Mouse (Mus musculus) right cerebral cortex, postnatal 10 days (tissue): ENCODE data around the gene Cyb5b.

Source experiments
- DNase-seq, 2 experiments: peaks; one replicate each; pipeline ENCODE4 v3.0.0; 2021; ENCODE audit warnings: low spot score in 2 of 2

Gene Cyb5b

DNA sequence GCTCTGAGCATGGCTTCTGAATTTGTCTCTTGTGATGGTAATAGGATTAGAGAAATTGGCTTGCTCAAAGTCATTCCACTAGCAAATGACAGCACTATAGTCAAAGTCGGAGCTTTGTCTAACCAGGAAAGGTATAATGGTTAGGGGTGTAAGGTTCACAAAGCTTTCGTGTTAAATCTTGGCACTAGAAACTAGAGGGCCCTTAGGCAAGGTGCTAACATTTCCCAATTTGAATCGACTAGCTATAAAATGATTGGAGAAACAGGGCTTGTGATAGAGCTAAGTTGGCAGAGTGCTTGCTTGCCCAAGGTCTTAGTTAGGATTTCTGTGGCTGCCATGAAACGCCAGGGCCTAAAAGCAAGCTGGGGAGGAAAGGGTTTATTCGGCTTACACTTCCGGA lies 20.4 kb upstream of the Cyb5b start:
- no peak for DNase-seq

DNA sequence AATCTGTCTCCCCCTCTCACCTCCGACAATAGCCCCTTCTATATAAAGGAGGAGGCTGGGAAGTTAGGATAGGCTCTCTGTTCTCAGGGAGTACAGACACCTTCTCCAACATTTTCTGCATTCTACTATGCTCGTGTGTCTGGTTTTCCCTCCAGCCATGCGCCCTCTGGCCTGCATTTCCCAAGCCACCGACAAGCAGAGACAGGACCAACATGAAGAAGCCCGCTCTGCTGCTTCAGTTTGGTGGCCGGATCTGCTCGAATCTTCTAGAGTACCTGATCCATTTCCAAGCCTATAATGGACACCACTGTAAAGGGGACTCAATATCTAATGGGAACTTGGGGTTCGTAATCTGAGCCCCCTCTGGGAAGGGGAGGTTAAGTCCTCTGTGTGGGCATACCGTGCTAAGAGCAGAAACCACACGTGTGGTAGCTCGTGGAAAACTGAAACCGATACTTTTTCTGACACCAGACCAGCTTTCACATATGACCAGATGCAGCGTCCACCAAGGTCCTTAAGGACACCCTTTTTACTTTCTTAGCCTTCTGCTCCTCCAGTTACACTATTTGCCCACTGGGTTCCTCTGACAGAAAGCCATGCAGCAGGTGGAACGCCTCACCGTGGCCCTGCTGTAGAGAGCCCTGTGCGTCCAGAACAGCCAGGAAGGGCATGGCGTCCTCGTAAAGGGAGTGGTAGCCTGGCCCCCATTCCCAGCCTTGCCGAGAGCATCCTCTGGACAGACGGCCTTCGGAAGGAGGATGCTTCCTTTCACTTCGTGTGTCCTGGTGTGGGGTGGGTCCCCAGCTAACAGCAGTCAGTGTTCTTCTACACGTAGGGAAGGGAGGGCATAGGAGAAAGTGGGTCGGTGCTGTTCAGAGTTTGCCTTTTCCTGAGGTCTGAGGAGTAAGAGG lies 17.6 kb upstream of the Cyb5b start:
- no peak for DNase-seq

DNA sequence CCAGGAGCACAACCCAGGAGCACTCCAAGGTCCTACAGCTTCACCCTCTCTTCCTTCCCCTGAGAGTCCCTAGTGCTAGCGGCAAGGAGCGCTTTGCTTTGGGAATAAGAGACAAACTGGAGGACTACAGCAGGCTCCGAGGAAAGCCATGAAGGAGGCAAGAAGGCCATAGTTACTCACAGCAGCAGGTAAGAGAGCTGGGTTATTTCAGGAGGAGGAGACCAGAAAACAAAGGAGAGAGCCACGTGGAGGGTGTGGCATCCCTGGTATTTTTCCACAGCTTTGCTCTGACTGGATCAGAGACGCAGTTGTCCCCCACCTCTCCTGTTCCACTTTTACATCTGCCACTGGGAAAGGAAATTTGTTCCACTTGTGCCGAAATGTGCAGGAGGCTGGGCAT lies 16.6 kb upstream of the Cyb5b start:
- DNase-seq = no peak

DNA sequence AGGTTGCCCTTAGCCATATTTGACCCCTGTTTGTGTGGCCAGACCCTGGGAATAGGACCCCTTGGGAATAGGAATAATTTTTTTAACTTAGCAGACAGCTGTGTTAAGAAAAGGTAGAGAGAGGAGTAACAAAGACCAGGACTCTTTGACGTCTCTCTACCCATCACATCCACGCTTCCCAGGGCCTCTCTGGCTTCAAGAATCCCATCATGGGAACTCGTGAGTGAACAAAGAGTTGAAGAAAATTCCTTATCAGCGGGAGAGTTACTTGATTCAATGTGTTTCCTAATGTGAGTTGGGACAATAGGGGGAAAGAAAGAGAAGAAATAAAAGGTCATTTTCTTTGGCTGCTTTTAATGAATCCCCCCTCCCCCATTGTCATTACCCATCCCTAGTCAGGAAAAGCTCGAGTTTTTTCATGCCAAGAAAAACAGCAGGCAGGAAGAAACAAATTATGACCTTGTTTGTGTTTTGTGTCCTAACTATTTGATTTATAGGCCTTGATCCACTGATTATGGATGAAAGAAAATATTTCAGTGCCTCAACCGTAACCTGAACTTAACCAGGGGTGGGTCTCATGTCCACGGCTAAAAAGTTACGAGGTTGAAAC lies 14.3 kb upstream of the Cyb5b start:
- no peak for DNase-seq

DNA sequence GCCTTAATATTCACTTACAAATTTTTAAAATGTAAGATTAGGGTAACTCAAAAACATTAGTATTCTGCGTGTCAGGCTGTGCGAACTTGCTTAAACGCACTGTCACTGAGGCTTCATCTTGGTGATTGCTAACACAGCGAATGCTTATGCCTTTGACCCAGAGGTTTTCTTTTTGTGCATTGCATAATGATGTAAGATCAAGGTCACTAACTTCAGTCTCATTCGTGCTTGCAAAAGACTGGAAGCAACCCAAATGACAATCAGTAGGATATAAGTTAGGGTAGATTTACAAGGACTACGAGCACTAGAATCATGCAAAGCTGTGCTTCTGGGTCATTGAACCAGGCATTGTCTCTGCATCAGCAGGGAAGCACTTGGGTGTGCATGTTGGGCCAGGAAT lies 12.8 kb upstream of the Cyb5b start:
- DNase-seq = no peak

DNA sequence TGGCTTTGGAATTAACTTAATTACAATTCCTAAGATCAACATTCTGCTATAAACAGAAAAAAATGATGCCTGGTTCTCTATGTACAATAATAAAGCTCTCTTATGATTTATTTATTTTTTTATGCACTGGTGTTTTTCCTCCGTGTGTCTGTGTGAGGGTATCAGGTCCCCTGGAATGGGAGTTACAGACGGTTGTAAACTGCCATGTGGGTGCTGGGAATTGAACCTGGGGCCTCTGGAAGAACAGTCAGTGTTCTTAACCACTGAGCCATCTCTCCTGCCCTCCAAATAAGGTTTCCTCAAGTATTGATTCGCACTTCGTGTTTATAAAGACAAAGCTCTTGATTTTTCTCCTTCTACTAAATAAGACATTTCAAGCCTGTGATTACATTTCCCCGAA lies 12.1 kb upstream of the Cyb5b start:
- DNase-seq = no peak

DNA sequence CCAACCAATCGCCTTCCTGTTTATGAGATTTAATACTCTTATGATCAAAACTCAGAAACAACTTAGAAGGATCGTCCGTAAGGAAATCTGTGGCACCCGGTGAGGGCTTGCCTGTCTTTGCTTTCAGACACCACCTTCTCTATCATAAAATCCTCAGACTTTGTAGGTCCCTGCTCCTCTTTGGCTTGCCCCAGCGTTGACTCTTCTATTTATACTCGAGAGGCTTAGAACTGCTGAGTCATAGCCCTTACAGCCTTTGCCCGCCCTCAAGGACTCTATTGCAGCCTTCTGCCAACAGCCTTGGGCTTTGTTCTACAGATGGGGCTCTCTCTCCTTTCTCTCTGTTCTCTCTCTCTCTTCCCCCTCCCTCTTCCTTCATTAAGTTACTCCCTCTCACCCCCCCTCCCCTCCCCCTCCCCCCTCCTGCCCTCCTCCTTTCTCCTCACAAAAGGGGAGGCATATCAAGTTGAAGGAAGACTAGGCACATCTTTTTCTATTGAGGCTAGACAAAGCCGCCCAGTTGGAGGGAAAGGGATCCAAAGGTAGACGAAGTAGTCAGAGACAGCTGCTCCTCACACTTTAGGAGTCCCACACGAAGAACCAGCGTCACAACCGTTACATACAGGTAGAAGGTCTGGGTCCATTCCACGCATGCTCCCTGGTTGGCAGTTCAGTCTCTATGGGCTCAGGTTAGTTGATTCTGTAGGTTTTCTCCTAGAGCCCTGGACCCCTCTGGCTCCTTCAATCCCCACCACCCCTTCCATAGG lies 10.6 kb upstream of the Cyb5b start:
- DNase-seq = no peak

DNA sequence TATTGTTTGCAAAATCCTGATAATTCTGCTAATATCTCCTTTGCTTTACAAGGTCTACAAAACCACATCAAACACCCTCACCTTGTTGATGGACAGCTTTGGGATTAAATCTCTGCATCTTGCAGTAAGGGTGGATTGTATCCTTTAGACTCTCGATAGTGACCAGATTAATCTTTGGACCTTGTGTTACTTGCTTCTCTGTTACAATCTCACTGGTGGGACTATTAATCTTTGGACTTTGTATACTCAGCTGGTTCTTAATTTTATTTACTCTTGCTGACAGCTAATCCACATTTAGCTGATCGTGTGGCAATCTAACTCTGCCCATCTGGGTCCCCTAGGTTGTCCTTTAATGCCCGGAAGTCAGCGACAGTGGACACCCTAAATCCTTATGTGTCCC lies 7.9 kb upstream of the Cyb5b start:
- DNase-seq = no peak

DNA sequence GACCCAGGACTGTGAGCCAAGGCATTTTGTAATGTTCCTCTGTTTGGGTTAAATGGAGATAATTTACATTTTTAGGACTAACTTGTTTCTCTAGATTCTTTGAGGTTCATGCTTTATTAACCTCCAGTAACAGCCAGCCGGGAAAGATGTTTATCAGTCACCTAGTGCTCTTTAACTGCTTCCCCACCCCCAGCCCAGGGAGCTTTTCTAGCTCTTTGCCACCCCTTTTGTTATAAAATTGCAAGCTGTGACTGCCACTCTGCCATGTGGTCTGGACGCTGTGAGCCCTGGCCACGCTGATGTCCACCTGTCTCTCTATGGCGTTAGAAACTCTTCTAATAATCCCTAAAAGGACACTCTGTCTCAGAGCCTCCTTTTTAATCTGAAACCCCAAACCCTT lies 6.9 kb upstream of the Cyb5b start:
- no peak for DNase-seq

DNA sequence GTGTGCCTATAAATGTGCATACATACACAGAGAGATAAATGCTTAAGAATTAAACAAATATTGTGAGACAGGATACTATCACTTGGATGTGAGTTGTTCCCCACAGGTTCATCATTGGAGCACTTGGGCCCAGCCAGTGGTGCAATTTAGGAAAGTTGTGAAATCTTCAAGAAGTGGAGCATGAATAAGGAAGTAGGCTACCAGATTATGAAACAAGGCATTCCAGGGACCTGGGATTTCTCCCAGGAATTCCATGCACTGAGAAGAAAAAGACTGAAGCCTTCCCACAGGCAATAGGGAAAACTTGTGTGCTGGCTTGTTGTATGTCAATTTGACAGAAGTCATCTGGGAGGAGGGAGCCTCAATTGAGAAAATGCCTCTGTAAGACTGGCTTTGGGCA lies 4.3 kb upstream of the Cyb5b start:
- DNase-seq = no peak

DNA sequence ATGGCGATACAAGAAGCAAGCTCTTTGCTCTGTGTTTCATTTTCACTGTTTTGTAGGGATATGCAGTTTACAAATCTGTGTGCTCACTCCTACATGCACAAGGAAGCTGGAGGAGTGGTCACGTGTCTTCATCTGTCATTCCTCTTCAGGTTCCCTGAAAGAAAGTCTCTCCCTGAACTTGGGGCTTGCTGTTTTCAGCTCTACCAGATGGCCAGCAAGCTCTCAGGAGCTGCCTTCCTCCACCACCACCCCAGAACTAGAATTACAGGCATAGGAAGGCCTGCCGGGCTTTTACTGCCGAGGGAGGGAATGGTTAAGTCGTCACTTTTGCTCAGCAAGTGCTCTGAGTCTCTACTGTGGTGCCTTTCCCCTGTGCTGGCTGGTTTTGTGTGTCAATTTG lies 1.6 kb upstream of the Cyb5b start:
- DNase-seq = no peak

DNA sequence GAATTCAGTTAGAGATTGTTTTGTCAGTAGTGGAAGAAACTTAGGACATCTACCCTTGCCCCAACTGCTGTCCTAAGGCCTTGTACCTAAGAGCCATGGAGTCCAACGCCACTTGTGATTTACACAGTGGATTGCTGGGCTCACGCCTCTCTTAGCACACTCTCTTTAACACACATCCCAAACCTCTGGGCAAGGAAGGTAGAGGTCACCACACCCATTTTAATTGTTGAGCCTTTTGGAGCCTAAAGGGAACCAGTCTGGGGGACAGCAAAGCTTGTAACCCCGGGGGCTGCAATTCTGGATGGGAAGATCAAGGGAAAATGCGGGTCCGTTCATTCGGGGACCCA lies 410 bp upstream of the Cyb5b start:
- DNase-seq = no peak

DNA sequence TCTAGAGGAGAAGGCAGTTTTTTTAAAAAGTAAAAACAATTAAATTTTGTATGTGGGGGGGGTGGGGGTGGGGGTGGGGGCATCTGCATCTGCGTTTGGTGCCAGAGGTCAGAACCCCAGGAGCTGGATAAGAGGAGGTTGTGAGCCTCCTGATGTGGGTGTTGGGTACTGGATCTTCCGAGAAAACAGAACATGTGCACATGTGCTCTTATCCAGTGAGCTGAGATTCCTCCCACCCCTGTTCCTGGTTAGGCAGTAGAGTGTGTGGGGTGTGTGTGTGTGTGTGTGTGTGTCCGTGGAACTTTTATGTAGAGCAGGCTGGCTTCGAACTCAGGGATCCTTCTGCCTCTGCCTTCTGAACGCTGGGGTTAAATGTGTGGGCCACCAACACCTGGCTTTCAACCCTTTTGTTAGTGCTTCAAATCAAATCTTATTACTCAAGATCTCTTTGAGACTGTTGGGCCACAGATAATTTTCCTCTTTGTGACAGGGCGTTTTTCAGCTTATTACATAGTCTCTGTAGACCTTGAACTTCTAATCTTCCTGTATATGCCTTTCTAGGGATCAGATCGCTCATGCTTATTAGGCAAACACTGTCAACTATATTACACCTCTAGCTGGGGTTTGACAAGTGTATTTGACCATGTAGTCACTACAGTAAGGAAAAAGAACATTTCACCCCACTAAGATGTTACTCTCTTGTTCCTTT lies 926 bp downstream of the Cyb5b start:
- peak; percentile 27 to 33 for DNase-seq

DNA sequence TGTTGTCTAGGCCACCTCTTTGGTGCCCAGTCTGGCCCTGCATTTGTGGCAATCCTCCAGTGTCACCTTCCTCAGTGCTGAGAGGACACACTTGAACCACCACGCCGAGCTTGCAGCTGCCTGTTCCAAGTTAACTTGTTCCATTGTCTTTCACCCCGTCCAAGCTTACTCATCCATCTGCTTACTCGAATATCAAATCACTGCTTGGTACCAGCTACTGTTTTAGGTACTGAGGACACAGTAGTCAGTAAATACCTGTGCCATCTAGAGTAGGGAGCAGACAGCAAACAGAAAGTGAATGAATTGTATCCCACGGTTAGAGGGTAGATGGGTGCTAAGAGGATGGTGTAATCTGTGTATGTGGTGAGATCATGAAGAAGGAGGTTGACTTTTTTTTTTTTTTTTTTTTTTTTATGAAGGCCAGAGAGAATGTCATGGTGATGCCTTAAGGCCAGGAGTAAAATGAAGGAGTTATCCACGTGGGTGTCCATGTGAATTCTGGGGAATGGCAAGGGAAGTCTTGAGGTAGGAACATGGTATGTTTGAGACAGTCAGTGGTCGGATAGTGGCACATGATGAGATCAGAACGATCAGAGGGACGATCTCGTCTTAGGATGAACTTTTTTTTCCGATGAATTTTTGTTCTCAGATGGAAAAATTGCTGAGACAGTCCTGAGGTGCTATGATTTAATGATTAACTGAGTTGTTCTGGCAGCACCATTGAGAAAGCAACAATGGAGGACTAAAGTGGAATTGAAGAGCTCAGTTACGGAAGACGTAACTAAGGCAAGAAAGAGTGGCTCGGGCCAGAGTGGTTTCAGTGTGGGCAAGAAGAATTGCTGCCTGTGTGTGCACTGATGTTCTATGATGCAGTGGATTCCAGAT lies 3.1 kb downstream of the Cyb5b start:
- DNase-seq = no peak

DNA sequence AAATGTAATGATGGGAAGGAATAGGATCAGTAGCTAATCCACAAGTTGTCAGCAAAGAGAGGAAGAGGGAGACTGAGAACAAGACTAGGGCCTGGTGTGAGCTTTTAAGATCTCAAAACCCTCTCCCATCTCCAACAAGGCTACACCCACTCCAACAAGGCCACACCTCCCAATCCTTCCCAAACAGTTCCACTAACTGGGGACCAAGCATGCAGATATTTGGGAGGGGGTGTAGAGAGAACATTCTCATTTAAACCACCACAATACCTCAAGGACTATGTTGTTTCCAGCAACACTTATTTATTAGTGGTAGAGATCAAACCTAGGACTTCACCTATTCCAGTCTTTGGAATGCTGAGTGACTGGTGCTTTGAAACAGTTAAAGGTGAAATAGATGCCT lies 6.4 kb downstream of the Cyb5b start:
- no peak for DNase-seq

DNA sequence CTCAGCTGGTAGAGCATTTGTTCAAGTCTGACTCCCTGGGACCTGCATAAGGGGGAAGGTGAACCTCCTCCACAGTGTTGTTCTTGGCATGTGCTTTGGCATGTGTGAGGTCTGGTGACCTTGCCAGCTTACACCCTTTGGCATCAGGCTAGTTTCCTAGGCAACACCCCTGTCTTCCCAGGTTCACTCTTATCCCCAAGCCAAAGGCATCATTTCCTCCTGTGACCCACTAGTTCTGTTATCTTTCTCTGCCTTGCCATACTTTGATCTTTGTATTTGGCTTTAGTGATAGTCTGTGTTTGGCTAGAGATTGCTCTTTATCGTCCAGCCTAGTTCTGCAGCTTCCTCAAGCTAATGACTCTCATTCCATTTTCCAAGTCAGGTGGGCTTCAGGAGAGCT lies 7.4 kb downstream of the Cyb5b start:
- DNase-seq = no peak

DNA sequence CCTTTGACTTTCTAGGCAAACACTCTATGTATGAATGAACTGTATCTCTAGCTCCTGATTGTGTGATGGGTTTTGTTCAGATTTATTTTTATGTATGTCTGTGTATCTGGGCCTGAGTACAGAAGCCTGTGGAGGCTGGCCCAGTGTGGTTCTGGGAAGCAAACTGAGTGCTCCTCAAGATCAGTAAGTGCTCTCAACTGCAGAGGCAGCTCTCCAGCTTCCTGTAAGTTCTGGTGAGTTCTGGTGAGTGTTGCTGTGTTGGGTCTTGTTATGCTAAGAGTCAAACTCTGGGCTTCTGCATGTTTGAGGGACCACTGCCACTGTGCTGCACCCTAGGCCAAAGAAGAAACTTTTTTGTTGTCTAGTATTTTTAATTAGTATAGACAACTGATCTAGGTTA lies 8.4 kb downstream of the Cyb5b start:
- DNase-seq = no peak

DNA sequence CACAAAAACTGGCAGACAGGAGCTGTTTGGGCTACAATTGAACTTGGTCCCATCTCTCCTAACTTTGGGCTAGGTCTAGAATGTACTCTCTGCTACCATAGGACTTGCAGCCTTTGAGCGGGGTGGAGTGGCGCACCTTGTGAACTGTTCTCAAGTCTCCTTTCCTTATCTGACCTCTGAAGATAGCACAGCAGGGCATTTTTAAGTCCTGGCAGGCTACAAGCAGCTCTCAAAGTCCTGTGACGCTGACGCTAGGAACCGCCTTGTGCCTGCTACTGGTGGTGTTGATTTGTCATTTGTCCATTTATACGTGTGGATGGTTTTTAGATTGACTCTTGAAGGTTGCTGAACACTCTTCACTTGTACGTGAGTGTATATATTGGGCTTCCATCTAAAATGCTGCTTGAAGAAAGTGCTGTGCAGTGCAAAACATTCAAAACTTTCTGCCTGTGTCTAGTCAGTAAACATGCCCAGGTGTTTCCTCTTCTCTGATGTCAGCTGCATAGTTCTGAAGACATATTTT lies 13.9 kb downstream of the Cyb5b start:
- no peak for DNase-seq

DNA sequence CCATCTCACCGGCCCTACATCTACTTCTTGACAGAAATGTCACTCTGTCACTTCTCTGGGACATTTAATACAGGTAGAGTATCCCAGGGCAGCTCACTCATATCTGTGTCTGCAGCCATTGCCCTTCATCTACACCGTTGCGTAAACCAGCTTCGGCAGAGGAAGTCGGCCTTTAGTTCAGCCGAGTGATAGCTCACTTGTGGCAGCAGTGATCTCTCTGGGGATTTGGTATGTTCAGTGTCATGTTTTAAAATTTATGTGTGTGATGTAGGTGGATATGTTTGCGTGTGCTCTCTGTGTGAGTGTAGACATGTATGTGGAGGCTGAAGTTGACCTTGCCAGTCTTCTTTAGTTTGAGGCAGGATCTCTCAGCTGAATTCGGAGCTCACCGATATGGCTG lies 15.3 kb downstream of the Cyb5b start:
- no peak for DNase-seq

DNA sequence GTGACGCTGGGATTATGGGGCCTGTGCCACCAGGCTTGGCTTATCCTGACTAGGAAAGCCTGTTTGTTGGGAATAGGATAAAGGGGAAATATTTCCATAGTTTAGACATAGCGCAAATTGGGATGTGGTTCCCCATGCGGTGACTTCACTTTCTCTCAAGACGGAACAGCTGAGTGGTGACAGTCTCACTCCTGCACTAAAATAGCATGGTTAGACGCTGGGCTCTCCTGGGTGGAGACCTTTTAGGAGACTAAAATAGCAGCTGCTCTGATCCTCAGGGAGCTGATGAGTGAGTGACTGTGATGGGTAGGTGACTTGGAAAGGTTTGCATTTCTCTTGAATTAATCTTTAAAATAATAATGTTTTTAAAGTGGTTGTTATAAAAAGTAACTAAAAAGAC lies 17.4 kb downstream of the Cyb5b start:
- DNase-seq = no peak

DNA sequence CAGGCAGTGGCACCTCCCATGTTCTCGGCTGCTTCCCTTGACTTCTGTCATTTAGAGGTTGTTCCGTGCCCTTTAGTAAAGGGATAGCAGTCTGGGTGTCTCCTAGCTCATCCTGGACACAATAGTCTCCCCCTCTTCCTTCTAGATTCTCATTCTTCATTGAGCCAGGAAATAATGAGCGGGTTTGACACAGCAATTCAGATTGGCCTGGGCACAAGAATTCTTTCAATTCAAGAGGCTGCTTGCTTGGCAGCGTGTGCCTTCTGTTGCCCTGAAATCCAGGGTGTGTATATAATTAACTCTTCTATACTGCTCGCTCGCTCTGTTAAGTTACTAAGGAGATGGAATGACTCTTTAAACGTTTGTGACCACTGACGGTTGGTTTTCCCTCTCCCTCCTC lies 21.7 kb downstream of the Cyb5b start:
- peak in 1 of 2 experiments; percentile 31 for DNase-seq
